Mouse (Mus musculus) induced T-regulatory cell, adult 2 months (primary cell): ENCODE results near the gene Sbno1.
"Not testable (repeated sequence)": the region's sequence is repeated elsewhere in the genome, so short reads cannot be mapped to it uniquely, and the experiment has no call there.

Source experiments
- DNase-seq: peaks from one replicate; pipeline ENCODE4 v3.0.0-alpha.2; 2012; ENCODE audit warnings: low read depth

Sbno1 gene

DNA sequence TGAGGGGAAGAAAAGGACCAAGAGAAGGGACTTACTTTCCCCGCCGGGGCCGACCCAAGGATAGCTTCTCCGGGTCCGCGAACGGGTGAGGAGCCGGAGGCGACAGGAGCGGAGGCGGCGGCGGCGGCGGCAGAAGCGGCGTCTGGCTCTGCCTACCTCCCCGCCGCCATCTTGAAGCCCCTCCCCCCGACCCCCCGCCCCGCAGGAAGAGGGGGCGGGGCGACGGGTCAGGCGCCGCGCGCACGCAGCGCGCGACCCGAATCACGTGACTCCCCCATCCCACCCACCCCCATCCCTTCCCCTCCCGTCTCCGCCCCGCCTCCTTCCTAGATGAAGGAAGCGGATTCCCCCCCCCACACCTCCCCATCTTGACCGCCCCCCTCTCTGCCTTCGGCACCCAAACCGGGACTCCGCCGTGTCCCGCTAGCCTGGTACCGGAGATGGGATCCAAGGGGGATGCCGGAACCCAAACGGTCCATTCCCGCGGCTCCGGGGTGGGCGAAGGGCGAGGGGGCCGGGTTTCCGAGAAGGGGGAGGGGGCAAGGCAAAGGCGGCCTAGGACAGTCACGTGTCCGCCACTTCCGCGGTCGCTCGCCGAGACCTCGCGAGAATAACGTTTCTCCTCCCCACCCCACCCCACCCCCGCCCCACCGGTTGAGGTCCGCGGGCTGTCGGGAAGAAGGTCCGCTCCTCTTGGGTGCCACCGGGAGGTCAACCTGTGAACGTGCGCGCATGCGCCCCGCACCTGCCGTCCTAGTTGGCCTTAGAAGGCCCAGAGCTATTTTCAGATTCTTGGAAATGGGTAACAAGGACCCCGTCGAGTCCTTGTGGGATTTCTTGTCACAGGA, at the start of gene Sbno1:
TSS of gene Sbno1 (minus strand) at position 590 of the 848 bp plus-strand sequence.
- peak; percentile 97 for DNase-seq

DNA sequence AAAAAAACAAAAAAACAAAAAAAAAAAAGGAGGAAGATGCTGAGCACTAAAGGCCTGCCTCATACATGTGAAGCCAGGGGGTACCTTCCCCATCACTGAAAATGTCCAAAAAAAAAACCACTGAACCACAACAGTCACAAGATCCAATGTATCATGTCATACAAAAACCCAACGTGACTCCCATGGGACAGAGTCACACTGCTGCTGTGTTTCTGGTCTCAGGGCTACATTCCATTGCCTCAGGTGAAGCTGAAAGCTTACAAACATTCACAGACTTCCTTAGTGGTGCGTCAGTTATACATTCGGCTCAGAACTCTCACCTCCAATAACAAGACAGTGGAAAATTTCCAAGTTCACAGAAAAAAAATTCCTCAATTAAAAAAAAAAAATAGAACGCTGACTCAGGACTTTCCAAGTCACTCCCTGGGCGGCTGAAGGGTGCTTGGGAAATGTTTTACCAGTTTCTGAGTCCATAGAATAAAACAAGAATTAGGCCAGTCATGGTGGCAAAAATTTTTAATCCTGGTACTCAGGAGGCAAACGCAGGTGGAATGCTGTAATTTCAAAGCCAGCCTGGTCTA, 44.9 kb upstream of the Sbno1 start:
- DNase-seq, result peak; percentile 37

- DNase-seq, result no peak
These were observed 43.7 kb upstream of the Sbno1 start for GRCm38 (mm10) chr5:124469486-124469885.

DNA sequence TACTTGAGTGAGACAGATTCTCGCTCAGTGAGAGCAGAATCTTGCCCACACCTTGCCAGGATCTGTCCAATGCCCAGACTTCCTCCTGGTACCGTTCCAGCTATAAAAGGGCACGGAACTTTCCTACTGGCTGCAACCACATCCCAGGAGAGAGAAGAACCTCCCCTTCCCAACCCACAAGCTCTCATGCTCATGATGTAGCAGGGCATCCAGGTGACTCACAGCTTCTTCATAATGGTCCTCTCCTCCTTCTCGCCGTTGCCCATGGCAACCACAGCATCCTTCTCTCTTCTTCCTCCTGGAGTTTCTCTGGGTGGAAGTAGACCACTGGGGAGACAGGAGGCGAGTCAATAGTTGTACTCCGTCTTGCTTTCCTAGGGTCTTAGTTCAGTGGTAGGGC, 42.6 kb upstream of the Sbno1 start:
- peak; percentile 21 for DNase-seq

DNA sequence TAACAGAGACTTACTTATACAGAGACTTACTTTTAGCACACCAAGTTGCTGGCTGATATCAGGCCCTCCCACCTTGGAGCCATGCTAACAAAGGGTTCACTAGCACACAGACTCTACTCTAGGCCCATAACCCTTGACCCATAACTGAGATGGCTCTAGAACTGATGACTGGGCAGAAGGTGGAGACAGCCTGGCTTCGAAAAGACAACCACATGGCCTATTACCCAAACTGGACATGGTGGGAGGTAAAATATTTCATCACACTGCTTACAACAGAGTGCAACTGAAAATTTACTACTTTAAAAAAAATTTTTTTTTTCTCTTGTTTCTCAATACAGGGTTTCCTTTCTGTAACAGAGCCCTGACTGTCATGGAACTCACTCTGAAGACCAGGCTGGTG, 42.0 kb upstream of the Sbno1 start:
- no peak for DNase-seq

DNA sequence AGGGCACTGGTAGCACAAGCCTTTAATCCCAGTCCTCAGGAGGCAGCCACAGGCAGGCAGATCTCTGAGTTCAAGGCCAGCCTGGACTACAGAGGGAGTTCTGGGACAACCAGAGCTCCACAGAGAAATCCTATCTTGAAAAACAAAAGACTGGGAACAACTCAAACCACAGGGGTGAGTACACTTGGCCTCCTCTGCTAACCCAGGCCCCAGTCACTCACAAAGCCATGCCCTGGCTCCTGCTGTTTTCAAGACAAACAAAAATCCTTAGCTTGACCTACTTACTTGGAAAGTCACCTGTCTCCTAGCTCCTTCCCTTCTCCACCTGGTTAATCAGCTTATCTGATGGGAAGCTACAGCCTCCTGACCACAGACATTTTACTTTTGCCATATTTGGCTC, 39.1 kb upstream of the Sbno1 start:
- no peak for DNase-seq

GRCm38 (mm10) chr5:124463462-124463861, 37.7 kb upstream of the Sbno1 start:
- DNase-seq, result no peak

DNA sequence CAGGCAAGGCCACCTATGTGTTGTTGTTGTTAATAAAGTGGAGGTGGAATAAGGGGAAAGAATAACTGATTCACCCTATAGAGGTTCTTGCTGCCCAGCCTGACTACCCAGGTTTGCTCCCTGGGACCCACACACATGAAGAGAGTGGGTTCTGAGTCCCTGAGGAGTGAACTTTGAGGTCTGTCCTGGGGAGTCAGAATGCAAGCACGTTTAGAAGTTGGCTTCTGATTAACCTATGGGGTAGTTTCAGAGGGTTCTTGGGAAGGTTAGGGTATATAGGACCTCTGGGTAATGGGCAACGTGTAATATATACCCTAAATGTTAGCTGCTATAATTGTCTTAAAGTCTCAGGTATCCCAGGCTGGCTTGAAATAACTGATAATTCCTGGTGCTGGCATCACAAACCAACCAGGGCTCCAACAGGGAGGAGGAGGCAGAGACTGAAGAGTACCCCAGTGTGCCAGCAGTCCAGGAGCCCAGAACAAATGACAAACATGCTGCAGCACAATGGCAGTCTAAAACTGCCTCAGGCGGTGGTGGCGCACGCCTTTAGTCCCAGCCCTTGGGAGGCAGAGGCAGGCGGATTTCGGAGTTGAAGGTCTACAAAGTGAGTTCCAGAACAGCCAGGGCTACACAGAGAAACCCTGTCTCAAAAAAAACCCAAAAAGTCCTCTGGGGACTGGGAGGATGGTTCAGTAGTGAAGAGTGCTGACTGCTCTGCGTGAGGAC, 36.7 kb upstream of the Sbno1 start:
- DNase-seq, result no peak

GRCm38 (mm10) chr5:124460922-124461321, 35.1 kb upstream of the Sbno1 start:
- DNase-seq, result not testable (repeated sequence)

- DNase-seq, result no peak
These were observed 31.0 kb upstream of the Sbno1 start for GRCm38 (mm10) chr5:124456762-124457161.

GRCm38 (mm10) chr5:124454082-124454419, 28.2 kb upstream of the Sbno1 start:
- no peak for DNase-seq

GRCm38 (mm10) chr5:124453339-124454081, 27.7 kb upstream of the Sbno1 start:
- no peak for DNase-seq

DNA sequence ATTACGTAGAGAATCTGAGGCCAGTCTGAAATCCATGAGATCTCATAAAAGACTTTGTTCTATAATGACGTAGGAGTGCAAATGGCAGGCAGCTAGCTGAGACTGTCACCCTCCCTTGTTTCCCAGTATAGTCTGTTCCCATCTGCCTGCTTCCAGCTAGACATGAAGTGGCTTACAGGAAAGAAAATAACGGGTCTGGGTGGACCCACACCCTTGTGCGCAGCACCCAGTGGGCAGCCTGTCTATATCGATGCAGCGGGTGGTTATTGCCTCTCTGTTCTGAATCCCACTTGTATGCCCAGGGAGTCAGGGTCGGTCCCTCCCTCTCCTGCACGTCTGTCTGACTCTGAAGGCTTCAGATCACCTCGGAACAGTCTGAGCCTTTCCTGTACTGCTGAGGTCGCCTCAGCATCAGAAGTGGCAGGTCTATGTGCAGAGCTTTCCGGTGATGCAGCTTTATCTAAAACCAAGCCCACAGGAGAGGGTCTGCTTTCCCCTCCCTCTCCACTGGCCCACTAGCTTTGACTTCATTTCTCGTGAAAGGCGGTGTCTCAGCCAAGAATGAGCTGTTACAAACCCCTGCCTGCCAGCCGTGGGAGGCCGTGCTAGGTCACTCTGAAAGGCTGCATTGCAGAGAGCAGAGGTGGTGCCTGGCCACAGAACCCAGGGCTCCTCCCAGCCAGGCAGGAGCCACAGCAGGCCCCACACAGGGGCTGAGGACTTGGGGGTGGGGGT, 26.9 kb upstream of the Sbno1 start:
- DNase-seq, result no peak

- DNase-seq, result no peak
These were observed 25.0 kb upstream of the Sbno1 start for GRCm38 (mm10) chr5:124450641-124451340.

GRCm38 (mm10) chr5:124450051-124450450, 24.2 kb upstream of the Sbno1 start:
- DNase-seq, result no peak

DNA sequence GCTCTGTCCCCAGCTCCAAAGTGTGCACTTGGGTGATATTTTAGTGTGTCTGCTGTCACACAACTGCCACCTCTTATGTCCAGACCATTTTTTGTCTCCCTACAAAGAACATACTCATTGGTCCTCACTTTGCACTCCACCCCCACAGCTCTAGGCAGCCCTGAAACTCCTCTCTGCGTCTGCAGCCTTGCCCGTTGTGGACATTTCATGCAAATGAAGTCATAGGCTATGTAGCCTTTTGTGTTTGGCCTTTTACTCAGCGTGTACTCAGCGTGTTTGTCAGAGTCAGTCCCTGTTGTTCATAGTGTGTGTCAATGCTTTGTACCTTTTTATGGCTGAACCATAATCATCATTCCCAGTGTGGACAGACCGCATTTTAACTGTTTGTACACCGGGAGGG, 23.7 kb upstream of the Sbno1 start:
- DNase-seq, result no peak

DNA sequence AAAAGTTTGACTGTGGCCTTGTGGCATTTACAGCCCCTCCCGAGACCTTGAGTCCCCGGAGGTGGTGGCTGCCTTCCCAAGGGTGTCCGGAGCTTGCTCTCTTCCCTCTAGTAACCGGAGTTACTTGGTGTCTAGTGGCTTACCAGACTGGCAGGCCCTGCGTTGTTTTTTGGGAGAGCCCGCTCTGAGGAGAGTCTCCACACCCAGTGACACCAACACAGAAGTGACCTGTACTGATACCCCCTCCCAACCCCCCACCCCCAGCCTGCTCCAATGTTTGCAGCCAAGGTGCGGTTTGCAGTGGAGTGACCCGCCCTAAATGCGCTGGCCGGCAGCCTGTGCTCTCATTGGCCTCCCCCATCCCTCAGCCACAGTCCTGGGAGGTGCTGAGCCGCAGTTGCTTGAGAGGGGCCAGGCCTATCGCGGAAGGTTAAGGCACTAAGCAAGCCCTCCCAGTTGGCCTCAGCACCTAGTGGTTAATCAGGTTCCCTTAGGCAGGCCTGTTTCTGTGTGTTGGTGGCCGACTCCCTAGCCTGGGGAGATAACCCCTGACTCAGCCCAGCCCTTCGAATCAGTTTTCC, 20.6 kb upstream of the Sbno1 start:
- peak; percentile 64 for DNase-seq

GRCm38 (mm10) chr5:124445621-124446293, 20.0 kb upstream of the Sbno1 start:
- peak; percentile 58 for DNase-seq

- peak; percentile 83 for DNase-seq
These were observed 19.1 kb upstream of the Sbno1 start for GRCm38 (mm10) chr5:124444661-124445561.
